Mouse (Mus musculus) myocyte (in vitro differentiated cells): Measurements from ENCODE around the gene Crtac1.

Experiments
- CEBPB ChIP-seq: IDR thresholded peaks from 2 replicates; pipeline ENCODE4 v1.6.1; 2011; ENCODE audit warnings: mild to moderate bottlenecking, moderate library complexity; ENCODE audit not compliant: poor library complexity, insufficient read depth, severe bottlenecking
- E2F4 ChIP-seq: IDR thresholded peaks from one replicate; pipeline ENCODE4 v1.6.1; 2011; ENCODE audit warnings: mild to moderate bottlenecking, control low read depth, moderate library complexity; ENCODE audit not compliant: insufficient read depth
- MAX ChIP-seq: IDR thresholded peaks from one replicate; pipeline ENCODE4 v1.6.1; 2011; ENCODE audit warnings: low read depth, mild to moderate bottlenecking, control low read depth
- MYOD1 ChIP-seq, 3 experiments: IDR thresholded peaks; one replicate each; pipeline ENCODE4 v1.6.1; 2011; ENCODE audit warnings: control low read depth in 2 of 3, low read depth in 2 of 3, mild to moderate bottlenecking in 2 of 3, moderate library complexity in 1 of 3; ENCODE audit not compliant: insufficient read length in 2 of 3, control insufficient read depth in 1 of 3
- MYOG ChIP-seq, 3 experiments: IDR thresholded peaks; one replicate each; pipeline ENCODE4 v1.6.1; 2011; ENCODE audit warnings: control low read depth in 2 of 3, low read depth in 2 of 3, mild to moderate bottlenecking in 2 of 3; ENCODE audit not compliant: insufficient read length in 2 of 3, control insufficient read depth in 1 of 3, insufficient read depth in 1 of 3
- POLR2A ChIP-seq: IDR thresholded peaks from one replicate; pipeline ENCODE4 v1.6.1; 2011; ENCODE audit warnings: low read depth, mild to moderate bottlenecking, control low read depth, moderate library complexity; ENCODE audit not compliant: insufficient read length
- POLR2AphosphoS2 ChIP-seq: IDR thresholded peaks from one replicate; pipeline ENCODE4 v1.6.1; 2011; ENCODE audit warnings: low read depth, control low read depth; ENCODE audit not compliant: insufficient read length
- REST ChIP-seq: IDR thresholded peaks from one replicate; pipeline ENCODE4 v1.6.1; 2011; ENCODE audit warnings: mild to moderate bottlenecking, control low read depth, moderate library complexity; ENCODE audit not compliant: insufficient read depth, insufficient read length
- SRF ChIP-seq: IDR thresholded peaks from one replicate; pipeline ENCODE4 v1.6.1; 2011; ENCODE audit warnings: low read depth; ENCODE audit not compliant: control insufficient read depth, insufficient read length
- USF1 ChIP-seq: IDR thresholded peaks from one replicate; pipeline ENCODE4 v1.6.1; 2011; ENCODE audit warnings: low read depth, mild to moderate bottlenecking, control low read depth, moderate library complexity

- TF ChIP-seq POLR2A (no peak), E2F4 (no peak), MYOD1 (IDR thresholded peaks at IDR 0.05; ENCODE audit: control insufficient read depth in 1 of 3, insufficient read length in 2 of 3, low read depth in 2 of 3) (no peak), USF1 (no peak), REST (no peak), CEBPB (no peak), MYOG (IDR thresholded peaks at IDR 0.05; ENCODE audit: control insufficient read depth in 1 of 3, insufficient read depth in 1 of 3, insufficient read length in 2 of 3, low read depth in 2 of 3) (no peak), SRF (no peak), MAX (no peak), POLR2AphosphoS2 (no peak)
Measured at GRCm38 (mm10) chr19:42240881-42241280, 190.7 kb downstream of the Crtac1 start.
